ENCODE assay signal across 13 mouse cellular contexts in genomic region chr2:35110521-35110920, GRCm38 (mm10). TPM values are rescaled to one million over a fixed set of nuclear protein-coding genes. Genes with fewer than 3 reads are reported as not detected.
DNase-seq lines count a peak whose midpoint lies in the region; ATAC-seq and TF ChIP-seq lines count a peak whose summit lies in the region.
"Had no signal": no experiment of that assay in that cellular context is flagged by ENCODE, and none has a peak within 500 bp of the region (broad histone marks: within the 10 kb centered on the region; RNA-seq: fewer than 3 reads in every experiment).

No protein-coding gene starts in this region.

- no peak overlapping the region for H3K9ac ChIP-seq in heart, embryonic 14.5 days (ENCODE audit: low read length)

- peaks cover 0 to 6% of the 10 kb centered on the region in 2 experiments; a peak in 1 of 4 replicates for H3K4me1 ChIP-seq in heart, embryonic 14.5 days (ENCODE audit: control insufficient read depth in 2 of 2, insufficient read depth in 2 of 2, low read length in 2 of 2)
- H3K4me1 ChIP-seq in spleen, adult 2 months (ENCODE audit: control insufficient read depth, insufficient read depth, insufficient read length), result peaks cover 2% of the 10 kb centered on the region

- no peaks in the 10 kb centered on the region for H3K9me3 ChIP-seq in heart, embryonic 14.5 days (ENCODE audit: control insufficient read depth, low read length)

- ATAC-seq in heart, embryonic 14.5 days (ENCODE audit: insufficient number of reproducible peaks, insufficient read depth, low FRiP score, low read depth), result no peak

- no peaks in the 10 kb centered on the region for H3K36me3 ChIP-seq in heart, embryonic 14.5 days (ENCODE audit: control insufficient read depth, insufficient read depth, low read length)
- peaks cover 9% of the 10 kb centered on the region for H3K36me3 ChIP-seq in spleen, adult 2 months (ENCODE audit: control insufficient read depth, insufficient read depth, low read length)
- 0 out of 2 replicates have a peak, but pooled peaks cover 4% of the 10 kb centered on the region for H3K36me3 ChIP-seq in splenic B cell, adult 2 months (ENCODE audit: control insufficient read depth, insufficient read depth, low read length, poor library complexity, severe bottlenecking)

- peak overlapping the region; percentile 80; the same call in 1 of the 2 replicates for H3K4me2 ChIP-seq in heart, embryonic 14.5 days (ENCODE audit: low read length)

- 51% methylated on average over 2 of the region's 2 CpGs for WGBS in heart, embryonic 14.5 days
- WGBS in spleen, adult 2 months, result 9% methylated on average over 2 of the region's 2 CpGs

- no peak for TF ChIP-seq CTCF in spleen, adult 2 months (IDR thresholded peaks at IDR 0.05; ENCODE audit: extremely low read depth, insufficient read depth, insufficient read length, insufficient replicate concordance)

- no peak for DNase-seq in heart, postnatal 25 days (ENCODE audit: low spot score)
- no peak for DNase-seq in spleen, adult 2 months (ENCODE audit: low read depth in 1 of 2, low spot score in 2 of 2)
- DNase-seq in spleen, postnatal 10 days (ENCODE audit: low spot score in 2 of 2), result no peak
- peak; percentile 75 for DNase-seq in induced T-regulatory cell, adult 2 months (ENCODE audit: low read depth)
- peak; percentile 36 for DNase-seq in splenic B cell, adult 2 months (ENCODE audit: low read depth, low spot score)
- no peak for DNase-seq in right cerebral cortex, postnatal 25 days
- DNase-seq in T-cell, adult 2 months (ENCODE audit: low spot score), result no peak
- DNase-seq: adrenal gland, postnatal 36 days; cerebellum, postnatal 25 days; kidney, adult 2 months; lung, postnatal 4 days; thymus, postnatal 4 days had no signal

- H3K4me3 ChIP-seq in heart, embryonic 14.5 days (ENCODE audit: control insufficient read depth in 1 of 2, insufficient read depth in 1 of 2, low read depth in 1 of 2, low read length in 2 of 2), result no peak overlapping the region
- peak overlapping the region; percentile 41 for H3K4me3 ChIP-seq in spleen, adult 2 months (ENCODE audit: extremely low read depth, insufficient read depth, insufficient read length)

- H3K27ac ChIP-seq in heart, embryonic 14.5 days (replicated peaks in 1 of 2; ENCODE audit: control insufficient read depth in 1 of 2, insufficient read depth in 1 of 2, low read depth in 2 of 2, low read length in 2 of 2), result no peak overlapping the region
- H3K27ac ChIP-seq in spleen, adult 2 months (ENCODE audit: insufficient read depth, low read length), result peak overlapping the region; percentile 37; the same call in 1 of the 2 replicates

- intact Hi-C loops in heart, postnatal 25 days (cut with DNase I), result no loop called here

- H3K27me3 ChIP-seq in heart, embryonic 14.5 days (ENCODE audit: control insufficient read depth, insufficient read depth, low read length), result no peaks in the 10 kb centered on the region
- no peaks in the 10 kb centered on the region for H3K27me3 ChIP-seq in spleen, adult 2 months (ENCODE audit: control insufficient read depth, insufficient read depth, low read length)
- H3K27me3 ChIP-seq in splenic B cell, adult 2 months (ENCODE audit: control insufficient read depth, insufficient read depth, low read length, poor library complexity, severe bottlenecking), result no peaks in the 10 kb centered on the region

- no peak for TF ChIP-seq POLR2A in spleen, adult 2 months (IDR thresholded peaks at IDR 0.05; ENCODE audit: low read depth, low read length)

RNA-seq across cellular contexts. Expression of gene Cntrl, which starts 1.2 kb away (rescaled TPM):
- 21.0 and 22.5 TPM in 2 replicates for polyA plus RNA-seq in heart, embryonic 14.5 days (2014; fragmentation: Nextera tagmentation; extraction: Ambion mirVana)
- total RNA-seq in heart, postnatal 25 days (2021), result 1 to 10 TPM; 6.5 to 7.1 TPM
- 19.7 and 21.6 TPM in 2 replicates for polyA plus RNA-seq in spleen, adult 2 months (2012; rRNA removed)

RNA-seq across cellular contexts. Expression of gene AI182371, which starts 9.2 kb away (rescaled TPM):
- polyA plus RNA-seq in heart, embryonic 14.5 days (2014; fragmentation: Nextera tagmentation; extraction: Ambion mirVana), result 0.16 and 0.27 TPM in 2 replicates
- not detected for total RNA-seq in heart, postnatal 25 days (2021)
- 0.25 and 0.40 TPM in 2 replicates for polyA plus RNA-seq in spleen, adult 2 months (2012; rRNA removed)

RNA-seq across cellular contexts. Expression of gene Hc, which starts 49.3 kb away (rescaled TPM):
- polyA plus RNA-seq in heart, embryonic 14.5 days (2014; fragmentation: Nextera tagmentation; extraction: Ambion mirVana), result 0.05 TPM in 1 of 2 replicates, not detected in the other
- total RNA-seq in heart, postnatal 25 days (2021), result not detected
- polyA plus RNA-seq in spleen, adult 2 months (2012; rRNA removed), result not detected in 2 replicates

Comparison
In these comparisons a context has a peak if more than half of its experiments do, and no peak if none do; other contexts are left out.
1. DNase-seq: peak in induced T-regulatory cell, adult 2 months (single experiment) and splenic B cell, adult 2 months (single experiment); none in heart, postnatal 25 days (single experiment), spleen, adult 2 months (0 of 2), spleen, postnatal 10 days (0 of 2), right cerebral cortex, postnatal 25 days (single experiment) and T-cell, adult 2 months (single experiment).